Mouse (Mus musculus): ENCODE results near the gene Bmpr1b.

The Bmpr1b gene

GRCm38 (mm10) chr3:142114190-142114589 lies 55.0 kb downstream of the Bmpr1b start:
- DNase-seq (ENCODE audit: low read depth, low spot score), result no peak

DNA sequence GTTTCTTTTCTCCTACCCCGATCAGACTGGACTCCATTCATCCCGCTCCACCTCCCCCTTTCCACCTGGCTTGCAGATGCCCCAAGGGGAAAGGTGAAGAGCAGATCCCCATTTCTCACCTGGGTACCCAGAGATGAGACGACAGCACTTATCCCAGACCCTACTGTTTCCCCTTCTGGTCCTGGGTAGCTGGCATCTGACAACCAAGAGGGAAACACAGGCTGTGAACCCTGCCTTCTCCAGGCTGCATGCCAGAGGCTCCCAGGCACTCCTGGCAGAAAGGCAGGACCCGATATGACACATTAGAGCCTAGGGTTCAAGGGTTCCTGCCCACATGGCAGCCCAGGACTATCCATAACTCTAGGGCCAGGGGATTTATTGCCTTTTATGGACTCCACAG lies 56.0 kb downstream of the Bmpr1b start:
- no peak for DNase-seq (ENCODE audit: low read depth, low spot score)

DNA sequence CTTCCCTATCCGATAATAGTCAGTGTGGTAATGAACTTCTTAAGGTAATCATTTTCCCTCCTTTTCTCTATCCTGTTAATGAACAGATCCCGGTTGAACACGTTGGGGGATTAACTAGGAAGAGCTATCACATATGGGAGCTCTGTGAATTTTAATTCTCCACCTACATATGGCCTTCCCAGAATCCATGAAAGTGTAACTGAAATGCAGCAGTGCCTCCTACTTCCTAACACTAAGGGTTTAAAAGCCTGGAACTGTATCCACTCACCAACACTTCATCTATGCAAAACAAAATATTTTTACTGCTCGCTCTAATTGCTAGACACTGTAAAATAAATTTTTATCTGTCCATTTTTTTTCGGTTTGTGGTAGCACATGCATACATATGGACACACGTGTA lies 63.0 kb downstream of the Bmpr1b start:
- no peak for DNase-seq (ENCODE audit: low read depth, low spot score)

GRCm38 (mm10) chr3:142104027-142104805 lies 65.0 kb downstream of the Bmpr1b start:
- DNase-seq (ENCODE audit: low read depth, low spot score), result no peak

DNA sequence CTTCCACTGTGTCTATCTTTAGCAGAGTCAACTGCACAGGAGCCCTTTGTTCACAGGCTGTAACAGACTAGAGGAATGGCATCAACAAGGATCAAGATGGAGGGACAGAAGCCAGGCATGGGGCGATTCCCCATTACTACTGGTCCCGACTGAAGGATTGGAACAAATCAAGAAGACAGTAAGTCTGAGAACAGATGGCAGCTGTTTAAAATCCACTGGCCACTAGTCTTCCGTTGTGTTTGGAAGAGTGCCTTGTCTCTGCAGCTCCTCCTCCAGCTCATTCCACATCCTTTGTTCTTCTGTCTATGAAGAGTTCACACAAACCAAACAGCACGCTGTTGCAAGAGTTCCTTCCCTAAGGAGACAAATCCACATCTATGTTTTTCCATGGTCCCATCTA lies 65.6 kb downstream of the Bmpr1b start:
- no peak for DNase-seq (ENCODE audit: low read depth, low spot score)

DNA sequence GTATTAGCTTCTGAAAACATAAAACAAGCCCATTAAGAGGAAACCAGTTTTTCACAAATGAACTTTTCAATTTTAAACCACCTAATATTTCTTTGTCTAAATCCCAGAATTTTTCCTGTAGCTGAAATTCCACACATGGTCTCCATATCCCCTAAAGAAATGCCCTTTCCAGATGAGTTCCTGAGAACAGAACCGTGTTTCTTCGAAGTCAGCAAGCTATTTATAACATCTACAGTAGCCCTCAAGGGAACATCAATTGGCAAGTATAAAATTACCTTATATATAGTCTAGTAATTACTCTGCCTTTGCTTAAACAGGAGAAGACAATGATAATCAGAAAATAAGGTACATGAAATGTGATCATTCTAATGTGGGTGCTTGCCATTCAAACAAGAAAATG lies 70.1 kb downstream of the Bmpr1b start:
- DNase-seq (ENCODE audit: low read depth, low spot score), result no peak

- DNase-seq (ENCODE audit: low read depth, low spot score), result no peak
Observed at GRCm38 (mm10) chr3:142094049-142094448, 75.2 kb downstream of the Bmpr1b start.

GRCm38 (mm10) chr3:142089684-142090083 lies 79.5 kb downstream of the Bmpr1b start:
- no peak for DNase-seq (ENCODE audit: low read depth, low spot score)

DNA sequence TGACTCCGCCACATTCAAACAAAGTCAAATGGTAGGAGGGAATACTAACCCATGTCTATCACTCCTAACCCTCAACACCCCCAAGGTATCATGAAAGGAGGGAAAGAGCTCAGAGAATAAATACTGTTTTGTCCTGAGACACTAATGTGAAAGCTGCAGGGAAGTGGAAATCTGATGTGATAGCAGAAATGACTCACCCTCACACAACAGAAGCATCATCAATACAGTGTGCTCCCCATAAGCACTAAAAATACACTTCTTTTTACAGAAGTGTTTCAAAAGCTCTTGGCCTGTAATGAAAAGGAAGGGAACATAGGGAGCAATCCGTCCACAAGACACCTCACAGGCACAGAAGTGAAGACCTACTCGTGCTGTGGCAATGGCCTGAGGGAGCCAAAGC lies 83.3 kb downstream of the Bmpr1b start:
- no peak for DNase-seq (ENCODE audit: low read depth, low spot score)

- no peak for DNase-seq (ENCODE audit: low read depth, low spot score)
Observed at GRCm38 (mm10) chr3:142084091-142084490, 85.1 kb downstream of the Bmpr1b start.

- DNase-seq (ENCODE audit: low read depth, low spot score), result no peak
Observed at GRCm38 (mm10) chr3:142077723-142078302, 91.4 kb downstream of the Bmpr1b start.

DNA sequence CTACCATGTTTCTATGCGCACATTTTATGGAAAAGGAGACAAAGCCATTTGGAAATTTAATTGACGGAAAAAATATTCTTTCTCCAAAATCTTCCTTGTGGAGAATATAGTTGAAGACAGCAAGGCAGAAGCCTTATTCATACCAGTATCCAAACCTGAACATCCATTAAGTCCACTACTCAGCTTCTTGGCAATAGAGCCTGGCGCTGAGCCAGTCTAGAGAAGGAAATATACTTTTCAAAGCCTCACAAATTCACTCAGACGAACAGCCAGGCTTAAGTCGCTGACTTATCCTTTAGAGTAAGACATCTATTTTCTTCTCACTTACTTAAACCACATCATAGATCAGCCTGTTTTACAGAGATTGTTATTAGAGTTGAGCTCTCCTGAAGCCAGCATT lies 97.6 kb downstream of the Bmpr1b start:
- no peak for DNase-seq (ENCODE audit: low read depth, low spot score)

DNA sequence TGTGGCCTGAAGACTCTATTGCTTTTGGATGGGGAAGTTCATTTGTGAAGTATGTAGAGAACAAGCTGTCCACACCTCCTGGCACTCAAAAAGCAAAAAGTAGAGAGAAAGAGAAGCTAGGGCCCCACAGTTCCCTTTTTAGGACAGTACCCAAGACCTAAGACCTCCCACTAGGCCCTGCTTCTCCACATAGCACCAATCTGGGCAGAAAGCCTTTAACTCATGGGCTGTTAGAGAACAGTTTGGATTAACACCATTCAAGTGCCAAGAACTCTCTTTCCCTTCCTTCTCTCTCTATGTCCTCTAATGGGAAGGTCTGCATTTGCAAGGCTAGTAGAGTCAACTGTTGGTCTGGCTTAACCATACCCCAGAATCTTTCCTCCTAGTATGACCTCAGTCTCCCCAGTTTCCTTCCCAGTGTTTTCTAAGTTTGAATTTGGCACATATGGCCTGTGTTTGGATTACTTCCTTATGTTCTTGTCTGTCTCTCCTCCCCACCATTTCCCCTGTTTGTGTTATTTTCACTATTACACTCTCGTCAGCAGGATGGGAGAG lies 102.4 kb downstream of the Bmpr1b start:
- no peak for DNase-seq (ENCODE audit: low read depth, low spot score)

GRCm38 (mm10) chr3:142065111-142065510 lies 104.1 kb downstream of the Bmpr1b start:
- no peak for DNase-seq (ENCODE audit: low read depth, low spot score)

GRCm38 (mm10) chr3:142063536-142064226 lies 105.5 kb downstream of the Bmpr1b start:
- peak; percentile 30 for DNase-seq (ENCODE audit: low read depth, low spot score)

- DNase-seq (ENCODE audit: low read depth, low spot score), result no peak
Observed at GRCm38 (mm10) chr3:142061267-142061666, 108.0 kb downstream of the Bmpr1b start.

GRCm38 (mm10) chr3:142059890-142060289 lies 109.3 kb downstream of the Bmpr1b start:
- no peak for DNase-seq (ENCODE audit: low read depth, low spot score)

- DNase-seq (ENCODE audit: low read depth, low spot score), result no peak
Observed at GRCm38 (mm10) chr3:142050681-142051080, 118.5 kb downstream of the Bmpr1b start.

DNA sequence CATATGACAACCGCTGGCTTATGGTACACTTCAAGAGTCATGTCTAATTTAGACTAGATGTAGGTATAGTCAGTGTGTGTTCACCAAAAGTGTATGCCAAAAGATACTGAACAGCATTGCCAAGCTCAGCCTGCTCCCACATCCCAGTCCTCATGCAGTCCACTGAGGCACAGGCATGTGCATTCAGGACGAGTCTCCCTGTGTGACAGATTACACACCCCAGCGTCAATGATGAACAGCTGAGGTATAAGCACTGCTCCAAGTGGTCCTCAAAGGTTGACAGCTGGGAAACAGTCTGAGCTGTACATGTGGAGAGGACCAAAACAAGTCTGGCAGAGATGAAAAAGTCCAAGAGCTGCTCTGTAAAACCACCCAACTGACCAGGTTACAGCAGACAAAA lies 119.6 kb downstream of the Bmpr1b start:
- no peak for DNase-seq (ENCODE audit: low read depth, low spot score)

DNA sequence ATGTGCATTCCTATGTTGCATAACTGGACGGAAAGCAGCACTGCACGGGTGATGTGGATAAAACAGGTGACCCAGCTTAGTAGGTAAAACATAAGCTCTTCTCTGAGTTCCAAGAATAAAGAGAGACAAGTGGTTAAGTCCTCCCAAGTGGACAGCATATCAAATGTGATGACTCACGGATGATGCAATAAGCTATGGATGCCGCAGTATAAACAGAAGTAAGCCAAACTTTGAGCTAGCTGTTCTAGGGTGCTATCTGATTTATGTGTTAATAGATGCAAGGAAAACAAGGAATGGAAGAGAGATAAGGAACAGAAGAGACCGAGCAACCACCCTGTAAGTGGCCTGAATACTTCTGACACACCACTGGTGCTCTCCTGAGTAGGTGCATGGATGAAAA lies 120.1 kb downstream of the Bmpr1b start:
- no peak for DNase-seq (ENCODE audit: low read depth, low spot score)

DNA sequence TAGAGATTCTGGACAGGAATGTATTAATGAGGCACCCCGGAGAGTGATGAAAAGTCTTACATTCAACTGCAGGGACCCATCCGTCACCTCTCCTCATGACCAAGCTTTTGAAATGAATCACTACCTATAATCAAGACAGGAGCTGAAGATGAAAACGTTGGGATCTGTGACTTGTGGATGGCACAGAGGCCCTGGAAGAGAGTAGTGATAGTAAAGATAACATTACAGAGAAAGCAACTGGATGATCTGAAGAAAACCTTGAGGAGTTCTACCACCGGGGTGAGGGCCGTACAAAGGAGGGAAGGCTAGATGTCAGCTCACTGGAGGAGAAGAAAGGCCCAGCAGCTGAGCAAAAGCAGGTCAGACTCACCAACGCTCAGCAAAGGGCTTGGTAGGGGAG lies 120.7 kb downstream of the Bmpr1b start:
- no peak for DNase-seq (ENCODE audit: low read depth, low spot score)

DNA sequence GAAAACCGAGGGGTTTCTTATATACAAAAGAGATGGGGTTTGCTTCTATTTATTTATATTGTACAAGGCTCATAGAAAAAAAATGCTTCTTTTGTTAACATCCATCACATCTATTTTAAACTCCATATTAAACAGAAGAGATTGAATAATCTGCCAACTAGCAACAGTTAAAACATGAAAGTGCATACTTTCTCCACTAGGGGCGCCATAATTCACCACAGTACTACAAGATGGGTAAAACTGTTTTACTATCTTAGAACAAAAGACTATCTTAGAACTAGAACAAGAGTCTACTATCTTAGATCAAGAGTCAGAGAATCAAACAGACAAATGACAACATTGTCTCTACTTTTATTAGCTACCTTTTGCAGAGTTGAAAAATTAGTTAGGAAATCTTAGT lies 125.8 kb downstream of the Bmpr1b start:
- no peak for DNase-seq (ENCODE audit: low read depth, low spot score)

DNA sequence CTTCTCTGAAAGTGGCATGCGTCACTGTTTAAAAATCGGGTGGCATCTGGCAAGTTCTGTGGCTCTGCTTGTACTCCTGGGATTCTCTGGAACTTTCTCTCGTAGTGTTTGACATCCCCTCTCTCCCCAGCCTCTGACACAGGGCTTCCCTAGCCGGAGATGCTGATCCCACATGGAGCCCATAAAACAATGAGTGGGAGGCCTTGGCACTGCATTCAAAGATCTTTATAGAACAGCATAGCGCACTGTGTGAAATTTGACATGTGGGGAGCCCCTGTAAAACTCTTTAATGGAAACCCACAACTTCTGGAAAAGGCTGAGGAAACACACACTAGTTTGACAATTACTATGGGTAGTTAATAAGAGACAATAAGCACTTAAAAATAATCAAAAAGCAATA lies 126.2 kb downstream of the Bmpr1b start:
- no peak for DNase-seq (ENCODE audit: low read depth, low spot score)

Measured in brain, embryonic 18.5 days (tissue).